Mouse (Mus musculus): ENCODE data around the gene Gtsf2.
"Not testable (repeated sequence)": the region's sequence is repeated elsewhere in the genome, so short reads cannot be mapped to it uniquely, and the experiment has no call there.

Gene Gtsf2

GRCm38 (mm10) chr15:103448369-103448768 is at the start of gene Gtsf2:
TSS of gene Gtsf2 (minus strand) at chr15:103448469.
- DNase-seq (ENCODE audit: low spot score in 2 of 2): no peak

- no peak for DNase-seq (ENCODE audit: low spot score in 2 of 2)
These were observed 48.2 kb upstream of the Gtsf2 start for GRCm38 (mm10) chr15:103496204-103497140.

- DNase-seq (ENCODE audit: low spot score in 2 of 2): no peak
These were observed 40.1 kb upstream of the Gtsf2 start for GRCm38 (mm10) chr15:103488336-103488735.

- no peak for DNase-seq (ENCODE audit: low spot score in 2 of 2)
These were observed 38.4 kb upstream of the Gtsf2 start for GRCm38 (mm10) chr15:103486658-103487057.

GRCm38 (mm10) chr15:103485106-103485505 is 36.8 kb upstream of the Gtsf2 start:
- no peak for DNase-seq (ENCODE audit: low spot score in 2 of 2)

GRCm38 (mm10) chr15:103484490-103484889 is 36.2 kb upstream of the Gtsf2 start:
- DNase-seq (ENCODE audit: low spot score in 2 of 2): no peak

- no peak for DNase-seq (ENCODE audit: low spot score in 2 of 2)
These were observed 34.2 kb upstream of the Gtsf2 start for GRCm38 (mm10) chr15:103482488-103482887.

GRCm38 (mm10) chr15:103480129-103480528 is 31.9 kb upstream of the Gtsf2 start:
- no peak for DNase-seq (ENCODE audit: low spot score in 2 of 2)

GRCm38 (mm10) chr15:103479080-103479606 is 30.9 kb upstream of the Gtsf2 start:
- no peak for DNase-seq (ENCODE audit: low spot score in 2 of 2)

GRCm38 (mm10) chr15:103473769-103474168 is 25.5 kb upstream of the Gtsf2 start:
- DNase-seq (ENCODE audit: low spot score in 2 of 2): no peak

GRCm38 (mm10) chr15:103473182-103473581 is 24.9 kb upstream of the Gtsf2 start:
- no peak for DNase-seq (ENCODE audit: low spot score in 2 of 2)

GRCm38 (mm10) chr15:103472265-103472664 is 24.0 kb upstream of the Gtsf2 start:
- DNase-seq (ENCODE audit: low spot score in 2 of 2): no peak

GRCm38 (mm10) chr15:103471488-103472194 is 23.4 kb upstream of the Gtsf2 start:
- no peak for DNase-seq (ENCODE audit: low spot score in 2 of 2)

- DNase-seq (ENCODE audit: low spot score in 2 of 2): no peak
These were observed 14.4 kb upstream of the Gtsf2 start for GRCm38 (mm10) chr15:103462539-103463261.

GRCm38 (mm10) chr15:103454449-103454848 is 6.2 kb upstream of the Gtsf2 start:
- DNase-seq (ENCODE audit: low spot score in 2 of 2): no peak

GRCm38 (mm10) chr15:103453551-103454218 is 5.4 kb upstream of the Gtsf2 start, which contains the start of gene Nckap1l:
TSS of gene Nckap1l (plus strand) at chr15:103453794.
- DNase-seq (ENCODE audit: low spot score in 2 of 2): peak; percentile 52 to 66

- DNase-seq (ENCODE audit: low spot score in 2 of 2): not testable (repeated sequence)
These were observed 2.3 kb downstream of the Gtsf2 start for GRCm38 (mm10) chr15:103445966-103446365.

GRCm38 (mm10) chr15:103430241-103430640 is 18.0 kb downstream of the Gtsf2 start, which contains the start of gene Gtsf1:
TSS of gene Gtsf1 (minus strand) at chr15:103430470.
- no peak for DNase-seq (ENCODE audit: low spot score in 2 of 2)

GRCm38 (mm10) chr15:103427017-103427416 is 21.3 kb downstream of the Gtsf2 start:
- no peak for DNase-seq (ENCODE audit: low spot score in 2 of 2)

GRCm38 (mm10) chr15:103405586-103405985 is 42.7 kb downstream of the Gtsf2 start:
- not testable (repeated sequence) for DNase-seq (ENCODE audit: low spot score in 2 of 2)

- DNase-seq (ENCODE audit: low spot score in 2 of 2): no peak
These were observed 46.9 kb downstream of the Gtsf2 start for GRCm38 (mm10) chr15:103401361-103401760.

All from spleen, postnatal 14 days (tissue).